Mouse (Mus musculus): ENCODE measurements around the gene Phf24.

DNA sequence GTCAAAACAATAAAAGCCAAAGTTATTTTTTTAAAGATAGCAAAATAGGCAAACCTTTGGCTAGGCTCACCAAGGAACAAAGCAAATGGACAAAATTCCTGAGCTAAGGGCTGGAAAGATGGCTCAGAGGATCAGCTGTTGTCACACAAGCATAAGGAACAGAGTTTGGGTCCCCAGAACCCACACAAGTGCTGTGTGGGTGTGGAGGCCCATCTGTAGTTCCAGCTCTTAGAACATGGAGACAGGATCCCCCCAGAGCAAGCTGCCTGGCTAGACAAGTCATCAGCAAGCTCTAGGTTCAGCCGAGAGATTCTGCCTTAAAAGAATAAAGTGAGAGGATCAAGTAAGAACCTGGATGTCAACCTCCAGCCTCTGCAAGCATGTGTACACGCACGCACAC lies 11.9 kb upstream of the Phf24 start:
- TF ChIP-seq CTCF (IDR thresholded peaks at IDR 0.05; ENCODE audit: control insufficient read depth, insufficient read depth, insufficient replicate concordance, low read depth, low read length) = no peak
- no peak for TF ChIP-seq POLR2A (IDR thresholded peaks at IDR 0.05; ENCODE audit: control insufficient read depth, low read depth, low read length)
